Mouse (Mus musculus): ENCODE results near the gene Osbp.
"Not testable (repeated sequence)": the region's sequence is repeated elsewhere in the genome, so short reads cannot be mapped to it uniquely, and the experiment has no call there.

Osbp gene

GRCm38 (mm10) chr19:11975683-11976082, 9.9 kb downstream of the Osbp start:
- in situ Hi-C loops (cut with MboI; ENCODE audit: low pct_unique_long_range_greater_than_20kb in 1 of 2, low sequenced_read_pairs in 2 of 2, unreplicated experiment in 1 of 2): no loop called here

- in situ Hi-C loops (cut with MboI; ENCODE audit: low pct_unique_long_range_greater_than_20kb in 1 of 2, low sequenced_read_pairs in 2 of 2, unreplicated experiment in 1 of 2): no loop called here
Measured at GRCm38 (mm10) chr19:11977363-11977762, 11.6 kb downstream of the Osbp start.

DNA sequence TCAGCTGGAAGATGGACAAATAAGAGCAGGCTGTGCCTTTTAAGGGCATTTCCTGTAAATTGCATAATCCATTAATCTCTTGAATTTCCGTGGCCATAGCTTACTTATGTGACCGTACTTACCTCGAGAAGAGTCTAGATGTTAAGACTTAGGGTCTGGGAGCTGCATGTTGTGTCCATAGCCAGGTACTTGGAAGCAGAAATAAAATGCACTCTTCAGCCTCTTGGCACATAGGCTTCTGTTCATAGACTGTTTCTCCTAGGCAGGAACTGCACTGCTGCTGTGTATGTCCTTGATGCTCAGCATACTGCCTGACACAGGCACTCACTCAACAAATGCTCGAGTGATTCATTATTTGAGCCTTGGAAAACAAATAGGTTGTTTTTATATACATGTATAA, 14.7 kb downstream of the Osbp start:
- in situ Hi-C loops (cut with MboI; ENCODE audit: low pct_unique_long_range_greater_than_20kb in 1 of 2, low sequenced_read_pairs in 2 of 2, unreplicated experiment in 1 of 2): no loop called here

- in situ Hi-C loops (cut with MboI; ENCODE audit: low pct_unique_long_range_greater_than_20kb in 1 of 2, low sequenced_read_pairs in 2 of 2, unreplicated experiment in 1 of 2): not testable (repeated sequence)
Measured at GRCm38 (mm10) chr19:11984614-11985013, 18.9 kb downstream of the Osbp start.

GRCm38 (mm10) chr19:11987841-11988240, 22.1 kb downstream of the Osbp start:
- in situ Hi-C loops (cut with MboI; ENCODE audit: low pct_unique_long_range_greater_than_20kb in 1 of 2, low sequenced_read_pairs in 2 of 2, unreplicated experiment in 1 of 2): no loop called here

- in situ Hi-C loops (cut with MboI; ENCODE audit: low pct_unique_long_range_greater_than_20kb in 1 of 2, low sequenced_read_pairs in 2 of 2, unreplicated experiment in 1 of 2): no loop called here
Measured at GRCm38 (mm10) chr19:11989334-11989733, 23.6 kb downstream of the Osbp start.

- in situ Hi-C loops (cut with MboI; ENCODE audit: low pct_unique_long_range_greater_than_20kb in 1 of 2, low sequenced_read_pairs in 2 of 2, unreplicated experiment in 1 of 2): no loop called here
Measured at GRCm38 (mm10) chr19:11992034-11992433, 26.3 kb downstream of the Osbp start.

DNA sequence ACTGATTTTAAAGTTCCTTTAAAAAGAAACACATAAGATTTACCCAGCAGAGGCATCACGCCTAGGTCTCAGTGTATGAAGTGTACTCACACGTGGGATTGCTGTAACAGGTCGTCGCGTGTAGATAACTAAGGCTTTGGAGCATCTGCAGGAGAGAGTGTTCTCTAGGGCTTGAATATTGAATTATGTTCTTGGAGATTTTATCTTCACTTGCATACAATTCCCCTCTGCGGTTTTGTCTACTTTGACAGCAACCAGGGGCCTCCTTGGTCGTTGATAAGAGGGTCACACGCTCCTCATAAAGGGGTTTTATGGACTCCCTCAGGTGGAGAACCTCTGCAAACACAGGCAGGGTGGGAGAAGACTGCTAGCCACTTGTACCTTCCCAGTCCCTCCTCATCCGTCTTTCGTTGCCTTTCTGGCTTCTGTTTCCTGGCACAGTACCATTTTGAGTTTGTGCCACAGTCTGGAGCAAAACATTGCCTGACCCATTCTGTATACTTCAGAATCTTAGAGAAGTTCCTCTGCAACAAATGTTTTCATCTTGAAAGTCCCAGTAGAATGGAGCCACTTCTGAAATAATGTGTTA, 26.8 kb downstream of the Osbp start:
- in situ Hi-C loops (cut with MboI; ENCODE audit: low pct_unique_long_range_greater_than_20kb in 1 of 2, low sequenced_read_pairs in 2 of 2, unreplicated experiment in 1 of 2): no loop called here

DNA sequence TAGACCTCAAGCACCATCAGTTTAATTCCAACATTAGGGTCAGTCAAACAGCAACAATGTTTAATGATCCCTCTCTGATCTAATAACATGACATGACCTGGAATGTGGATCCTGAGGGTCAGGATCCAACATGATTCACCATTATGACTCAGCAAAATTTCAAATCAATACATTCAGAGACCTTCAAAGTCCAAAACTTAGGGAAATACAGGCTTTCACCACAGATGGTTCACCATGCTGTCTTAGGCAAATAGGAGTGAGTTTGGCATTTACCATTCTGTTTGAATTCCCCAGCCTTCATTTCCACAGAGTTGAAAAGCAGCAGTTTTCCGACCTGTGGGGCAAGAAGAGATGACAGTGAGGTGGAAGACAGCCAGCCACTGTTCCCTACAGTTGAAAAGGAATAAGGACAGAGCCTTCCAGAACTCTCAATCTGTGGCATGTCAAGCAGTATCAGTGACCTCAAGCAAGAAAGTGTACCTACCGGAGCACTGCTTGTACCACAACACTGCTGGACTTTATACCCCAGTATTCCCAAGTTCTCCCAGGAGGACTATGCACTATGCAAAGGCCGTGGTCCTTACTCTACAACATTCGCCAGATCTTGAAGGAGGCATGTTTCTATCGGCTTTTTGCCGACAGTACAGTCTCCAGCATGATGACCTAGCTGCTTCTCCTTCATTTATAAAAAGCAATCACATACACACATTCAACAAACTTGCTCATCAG, 29.1 kb downstream of the Osbp start:
- in situ Hi-C loops (cut with MboI; ENCODE audit: low pct_unique_long_range_greater_than_20kb in 1 of 2, low sequenced_read_pairs in 2 of 2, unreplicated experiment in 1 of 2): no loop called here

DNA sequence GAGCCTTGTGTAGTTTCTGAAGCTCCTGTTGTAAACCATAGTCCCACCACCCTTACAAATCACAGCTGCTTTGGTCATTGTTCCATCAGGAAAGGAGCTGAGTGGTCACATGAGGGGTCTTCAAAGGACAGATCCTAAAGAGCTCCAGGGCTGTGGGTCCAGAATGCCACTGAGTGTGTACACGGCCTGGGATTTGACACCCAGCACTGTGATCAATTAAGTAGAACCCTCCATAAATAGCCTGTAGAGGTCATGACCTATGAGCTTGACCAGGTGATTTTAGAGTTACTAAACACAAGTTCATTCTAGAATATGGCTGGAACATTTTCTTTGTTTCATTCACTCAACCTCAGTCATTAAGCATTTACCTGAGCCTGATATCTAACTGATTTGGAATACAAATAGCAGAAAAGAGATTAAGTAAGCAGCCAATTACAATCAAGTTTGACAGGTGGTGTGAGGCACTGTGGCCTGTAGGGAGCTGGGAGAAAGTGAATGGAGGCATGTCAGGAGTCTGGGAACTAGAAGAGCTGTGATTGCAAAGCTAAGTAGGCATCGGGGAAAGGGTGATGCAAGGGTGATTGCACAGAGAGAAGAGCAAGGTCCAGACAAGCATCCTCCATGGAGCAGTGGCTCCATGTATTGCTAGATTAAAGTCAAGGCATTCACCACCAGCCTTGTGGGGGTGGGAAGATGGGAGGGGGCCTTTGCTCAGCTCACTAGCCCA, 30.1 kb downstream of the Osbp start:
- in situ Hi-C loops (cut with MboI; ENCODE audit: low pct_unique_long_range_greater_than_20kb in 1 of 2, low sequenced_read_pairs in 2 of 2, unreplicated experiment in 1 of 2): no loop called here

GRCm38 (mm10) chr19:12001686-12002085, 35.9 kb downstream of the Osbp start:
- in situ Hi-C loops (cut with MboI; ENCODE audit: low pct_unique_long_range_greater_than_20kb in 1 of 2, low sequenced_read_pairs in 2 of 2, unreplicated experiment in 1 of 2): no loop called here

- in situ Hi-C loops (cut with MboI; ENCODE audit: low pct_unique_long_range_greater_than_20kb in 1 of 2, low sequenced_read_pairs in 2 of 2, unreplicated experiment in 1 of 2): no loop called here
Measured at GRCm38 (mm10) chr19:12002125-12002524, 36.4 kb downstream of the Osbp start.

GRCm38 (mm10) chr19:12002791-12003190, 37.0 kb downstream of the Osbp start:
- in situ Hi-C loops (cut with MboI; ENCODE audit: low pct_unique_long_range_greater_than_20kb in 1 of 2, low sequenced_read_pairs in 2 of 2, unreplicated experiment in 1 of 2): no loop called here

DNA sequence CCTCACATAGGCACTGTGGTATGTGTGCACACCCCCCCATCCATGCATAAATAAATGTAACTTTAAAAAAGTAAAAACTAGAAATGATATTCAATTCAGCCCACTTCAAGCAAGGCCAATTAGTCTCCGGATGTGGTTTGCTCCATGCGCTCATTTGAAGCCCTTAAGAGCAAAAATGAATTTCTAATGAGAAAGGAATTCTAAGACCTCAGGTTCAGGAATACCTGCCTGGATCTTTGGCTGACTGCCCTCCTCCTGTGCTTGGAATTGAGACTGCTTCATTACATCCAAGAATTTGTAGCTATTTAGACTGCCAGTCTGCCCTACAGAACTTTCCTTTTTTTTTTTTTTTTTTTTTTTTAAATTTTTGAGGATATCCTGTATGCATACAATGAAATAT, 37.8 kb downstream of the Osbp start:
- in situ Hi-C loops (cut with MboI; ENCODE audit: low pct_unique_long_range_greater_than_20kb in 1 of 2, low sequenced_read_pairs in 2 of 2, unreplicated experiment in 1 of 2): no loop called here

GRCm38 (mm10) chr19:12004216-12005008, 38.7 kb downstream of the Osbp start:
- in situ Hi-C loops (cut with MboI; ENCODE audit: low pct_unique_long_range_greater_than_20kb in 1 of 2, low sequenced_read_pairs in 2 of 2, unreplicated experiment in 1 of 2): no loop called here

GRCm38 (mm10) chr19:12005376-12006360, 39.9 kb downstream of the Osbp start:
- in situ Hi-C loops (cut with MboI; ENCODE audit: low pct_unique_long_range_greater_than_20kb in 1 of 2, low sequenced_read_pairs in 2 of 2, unreplicated experiment in 1 of 2): no loop called here

DNA sequence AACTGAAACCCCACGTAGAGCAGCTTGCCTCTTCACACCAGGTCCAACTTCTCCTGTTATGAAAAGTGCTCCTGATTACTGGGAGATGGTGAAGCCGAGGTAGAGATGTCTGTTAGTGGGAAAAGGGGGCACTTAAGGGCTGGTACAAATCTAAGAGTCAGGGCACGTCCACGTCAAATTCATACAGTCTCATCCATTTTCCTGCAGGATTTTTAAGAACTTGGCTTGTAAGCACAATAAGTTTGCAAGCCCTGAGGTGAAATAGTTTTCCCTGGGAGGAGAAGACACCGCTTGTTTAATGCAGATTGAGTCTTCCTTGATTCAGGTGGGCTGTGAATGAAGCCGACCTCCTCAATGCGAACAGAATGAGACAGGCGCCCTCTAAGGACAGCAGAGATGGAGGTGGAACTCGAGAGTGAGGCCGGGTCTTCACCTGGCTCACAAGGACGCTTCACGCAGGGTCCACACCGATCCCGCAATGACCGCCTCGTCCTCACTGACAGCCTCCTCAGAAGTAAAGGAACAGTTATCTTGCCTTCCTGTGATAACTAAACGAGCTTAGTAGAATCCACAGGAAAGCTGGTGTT, 40.7 kb downstream of the Osbp start:
- in situ Hi-C loops (cut with MboI; ENCODE audit: low pct_unique_long_range_greater_than_20kb in 1 of 2, low sequenced_read_pairs in 2 of 2, unreplicated experiment in 1 of 2): no loop called here
